Mouse (Mus musculus) erythroblast, embryonic 14.5 days (primary cell): ENCODE measurements around the gene Ccdc162. TPM values are rescaled to one million over a fixed set of nuclear protein-coding genes. Genes with fewer than 3 reads are reported as not detected.
"Not testable (repeated sequence)": the region's sequence is repeated elsewhere in the genome, so short reads cannot be mapped to it uniquely, and the experiment has no call there.

Experiments used
- H3K27me3 ChIP-seq: 2 replicates; pipeline ENCODE4 v1.6.1; 2012; ENCODE audit warnings: inconsistent platforms; ENCODE audit not compliant: control insufficient read depth
- H3K36me3 ChIP-seq: 2 replicates; pipeline ENCODE4 v1.6.1; 2012; ENCODE audit warnings: mild to moderate bottlenecking, inconsistent platforms; ENCODE audit not compliant: control insufficient read depth
- H3K4me1 ChIP-seq: 2 replicates; pipeline ENCODE4 v1.6.1; 2012; ENCODE audit warnings: inconsistent platforms; ENCODE audit not compliant: control insufficient read depth
- H3K4me3 ChIP-seq: replicated peaks from 2 replicates; pipeline ENCODE3; 2012; ENCODE audit warnings: moderate library complexity, mild to moderate bottlenecking, inconsistent platforms
- H3K9me3 ChIP-seq: 2 replicates; pipeline ENCODE4 v1.6.1; 2012; ENCODE audit warnings: low read length, inconsistent platforms, mixed read lengths; ENCODE audit not compliant: control insufficient read depth
- GATA1 ChIP-seq: IDR thresholded peaks from 2 replicates; pipeline ENCODE4 v1.6.1; 2012; ENCODE audit warnings: low read length, inconsistent platforms, mixed read lengths
- TAL1 ChIP-seq: IDR thresholded peaks from 3 replicates; pipeline ENCODE4 v1.6.1; 2012; ENCODE audit warnings: low read length, inconsistent platforms, mixed read lengths
- polyA plus RNA-seq: library from polyadenylated mRNA; stranded (reverse); fragments of >175 nt; gene quantifications from 2 replicates; pipeline ENCODE4 v1.2.3, GENCODE M21; 2012

Ccdc162 gene
- polyA plus RNA-seq, 1 experiment: not detected

- no peaks in the 10 kb centered on the region for H3K36me3 ChIP-seq
- H3K27me3 ChIP-seq: peaks cover 2% of the 10 kb centered on the region
- TF ChIP-seq GATA1 (no peak), TAL1 (no peak)
- peaks cover 2% of the 10 kb centered on the region; the same call in 1 of the 2 replicates for H3K4me1 ChIP-seq
- no peak overlapping the region for H3K4me3 ChIP-seq
- H3K9me3 ChIP-seq: no peaks in the 10 kb centered on the region
These were observed 37.6 kb downstream of the Ccdc162 start for GRCm38 (mm10) chr10:41678746-41679360.

DNA sequence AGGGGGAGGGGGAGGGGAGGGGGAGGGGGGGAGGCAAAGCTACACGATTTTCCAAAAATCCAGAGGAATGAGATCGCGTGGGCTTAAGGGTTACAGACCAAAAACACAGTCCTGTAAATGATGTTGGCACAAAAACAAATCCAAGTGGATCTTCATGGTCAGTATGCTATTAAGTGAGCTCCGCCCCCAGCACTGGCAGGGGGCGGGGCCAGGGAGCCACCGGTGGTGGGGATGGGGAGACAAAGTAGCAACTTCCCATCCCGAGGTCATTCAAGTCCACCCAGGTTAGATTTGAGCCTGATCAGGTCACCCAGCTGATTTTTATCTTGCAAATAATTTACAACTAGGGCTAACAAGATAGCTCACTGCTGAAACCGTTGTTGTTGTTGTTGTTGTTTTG lies 39.0 kb downstream of the Ccdc162 start:
- Histone ChIP-seq H3K4me3 (no peak overlapping the region), H3K36me3 (no peaks in the 10 kb centered on the region), H3K9me3 (no peaks in the 10 kb centered on the region), H3K27me3 (no peaks in the 10 kb centered on the region), H3K4me1 (no peaks in the 10 kb centered on the region; the same call in 1 of the 2 replicates)
- TF ChIP-seq GATA1 (no peak), TAL1 (no peak)

GRCm38 (mm10) chr10:41676661-41677061 lies 39.8 kb downstream of the Ccdc162 start:
- no peak overlapping the region for H3K4me3 ChIP-seq
- no peaks in the 10 kb centered on the region for H3K27me3 ChIP-seq
- H3K36me3 ChIP-seq: no peaks in the 10 kb centered on the region
- no peaks in the 10 kb centered on the region for H3K4me1 ChIP-seq
- TF ChIP-seq TAL1: no peak
- TF ChIP-seq GATA1: no peak
- H3K9me3 ChIP-seq: no peaks in the 10 kb centered on the region

- Histone ChIP-seq H3K9me3 (no peaks in the 10 kb centered on the region), H3K36me3 (no peaks in the 10 kb centered on the region), H3K27me3 (no peaks in the 10 kb centered on the region), H3K4me3 (no peak overlapping the region), H3K4me1 (no peaks in the 10 kb centered on the region)
- TF ChIP-seq GATA1 (no peak), TAL1 (no peak)
These were observed 40.4 kb downstream of the Ccdc162 start for GRCm38 (mm10) chr10:41675842-41676571.

- H3K9me3 ChIP-seq: no peaks in the 10 kb centered on the region
- no peak overlapping the region for H3K4me3 ChIP-seq
- TF ChIP-seq GATA1 (no peak), TAL1 (no peak)
- H3K36me3 ChIP-seq: no peaks in the 10 kb centered on the region
- no peaks in the 10 kb centered on the region for H3K4me1 ChIP-seq
- no peaks in the 10 kb centered on the region for H3K27me3 ChIP-seq
These were observed 41.2 kb downstream of the Ccdc162 start for GRCm38 (mm10) chr10:41675243-41675642.

DNA sequence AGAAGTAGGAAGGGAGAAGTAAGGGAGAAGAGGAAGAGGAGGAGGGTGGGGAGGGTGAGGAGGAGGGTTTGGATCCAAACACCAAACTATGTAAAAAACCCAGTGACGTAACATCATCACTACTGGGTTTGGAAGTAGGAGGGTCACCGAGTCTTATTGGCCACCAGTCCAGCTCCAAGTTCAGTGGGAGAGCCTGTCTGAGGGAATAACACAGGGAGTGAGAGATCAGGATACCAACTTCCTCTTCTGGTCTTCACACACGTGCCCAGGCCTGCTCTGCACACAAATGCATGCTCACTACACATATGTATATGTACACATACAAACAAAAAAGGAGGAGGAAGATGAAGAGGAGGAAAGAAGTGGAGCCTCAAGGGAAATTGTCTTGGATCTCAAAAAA lies 42.1 kb downstream of the Ccdc162 start:
- H3K4me3 ChIP-seq: no peak overlapping the region
- H3K36me3 ChIP-seq: no peaks in the 10 kb centered on the region
- H3K4me1 ChIP-seq: no peaks in the 10 kb centered on the region
- H3K27me3 ChIP-seq: no peaks in the 10 kb centered on the region
- H3K9me3 ChIP-seq: no peaks in the 10 kb centered on the region
- TF ChIP-seq GATA1 (no peak), TAL1 (no peak)

DNA sequence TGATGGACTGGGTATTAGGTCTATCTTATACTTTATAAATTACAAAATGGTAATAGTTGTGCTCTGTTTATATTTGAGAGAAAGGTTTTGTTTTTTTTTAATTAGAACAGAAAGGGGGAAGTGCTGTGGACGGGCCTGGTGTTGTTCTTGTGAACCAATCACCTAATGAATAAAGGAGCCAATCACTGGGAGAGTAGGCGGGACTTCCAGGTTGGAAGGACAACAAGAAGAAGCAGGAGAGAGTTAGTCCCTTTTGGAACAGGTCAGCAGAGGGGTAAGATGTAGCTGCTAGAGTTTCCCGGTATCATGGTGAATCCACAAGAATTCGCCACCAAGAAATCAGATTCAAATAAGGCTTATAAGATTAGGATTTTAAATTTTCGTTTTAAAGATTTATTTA lies 46.2 kb downstream of the Ccdc162 start:
- no peaks in the 10 kb centered on the region for H3K9me3 ChIP-seq
- no peaks in the 10 kb centered on the region for H3K4me1 ChIP-seq
- no peak for TF ChIP-seq GATA1
- no peak for TF ChIP-seq TAL1
- H3K4me3 ChIP-seq: no peak overlapping the region
- H3K27me3 ChIP-seq: no peaks in the 10 kb centered on the region
- H3K36me3 ChIP-seq: no peaks in the 10 kb centered on the region

DNA sequence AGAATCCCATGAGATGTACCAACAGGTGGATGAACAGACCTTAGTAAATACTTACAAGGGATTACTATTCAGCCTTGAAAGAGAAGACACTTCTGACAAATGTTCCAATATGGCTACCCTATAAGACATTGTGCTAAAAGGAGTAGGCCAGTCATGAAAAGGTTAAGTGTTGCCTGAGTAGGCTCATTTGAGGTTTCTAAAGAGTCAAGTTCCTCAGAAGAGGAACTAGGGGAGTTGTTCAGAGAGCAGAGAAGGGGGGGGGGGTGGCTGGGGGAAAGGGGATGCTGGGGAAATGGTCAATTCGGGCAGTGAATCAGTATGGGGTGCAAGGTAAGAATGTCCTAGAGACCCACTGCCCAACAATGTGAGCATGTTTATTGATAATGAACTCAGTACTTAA lies 50.9 kb downstream of the Ccdc162 start:
- Histone ChIP-seq H3K9me3 (no peaks in the 10 kb centered on the region), H3K4me3 (no peak overlapping the region), H3K27me3 (no peaks in the 10 kb centered on the region), H3K36me3 (no peaks in the 10 kb centered on the region), H3K4me1 (no peaks in the 10 kb centered on the region)
- TF ChIP-seq GATA1 (no peak), TAL1 (no peak)

DNA sequence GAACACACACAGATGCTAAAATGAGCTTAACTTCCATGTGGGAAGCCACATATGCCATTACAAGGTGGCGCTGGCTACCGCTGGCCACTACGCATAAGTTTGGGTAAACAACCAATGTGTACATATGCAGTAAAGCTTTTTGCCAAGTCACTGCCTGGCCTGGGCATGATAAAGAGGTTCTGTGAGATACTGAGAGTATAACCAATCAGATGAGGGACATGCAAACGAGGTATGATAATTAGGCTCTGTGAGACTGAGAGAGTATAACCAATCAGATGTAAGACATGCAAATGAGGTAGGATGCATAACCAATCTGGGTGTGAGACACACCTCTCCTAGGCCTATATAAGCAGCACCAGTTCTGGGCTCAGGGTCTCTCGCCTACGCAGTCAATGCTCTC lies 56.8 kb downstream of the Ccdc162 start:
- H3K27me3 ChIP-seq, H3K4me3 ChIP-seq, H3K36me3 ChIP-seq: not testable (repeated sequence)
- Histone ChIP-seq H3K9me3 (peaks cover 11% of the 10 kb centered on the region), H3K4me1 (peaks cover 12% of the 10 kb centered on the region)

- H3K36me3 ChIP-seq, H3K4me3 ChIP-seq, H3K27me3 ChIP-seq: not testable (repeated sequence)
- Histone ChIP-seq H3K9me3 (peaks cover 11% of the 10 kb centered on the region), H3K4me1 (peaks cover 12% of the 10 kb centered on the region)
These were observed 60.8 kb downstream of the Ccdc162 start for GRCm38 (mm10) chr10:41655684-41656083.
